Mouse (Mus musculus) colon, adult 2 months (tissue): ENCODE measurements around the gene Eno2. TPM values are rescaled to one million over a fixed set of nuclear protein-coding genes. Genes with fewer than 3 reads are reported as not detected.

Source experiments
- polyA plus RNA-seq: library from polyadenylated mRNA; depleted of rRNA; stranded (reverse); fragments of >200 nt; gene quantifications from 2 replicates; pipeline ENCODE4 v1.2.3, GENCODE M21; 2012; rRNA removed

The Eno2 gene
- polyA plus RNA-seq: 8.6 and 8.8 TPM in 2 replicates

DNA sequence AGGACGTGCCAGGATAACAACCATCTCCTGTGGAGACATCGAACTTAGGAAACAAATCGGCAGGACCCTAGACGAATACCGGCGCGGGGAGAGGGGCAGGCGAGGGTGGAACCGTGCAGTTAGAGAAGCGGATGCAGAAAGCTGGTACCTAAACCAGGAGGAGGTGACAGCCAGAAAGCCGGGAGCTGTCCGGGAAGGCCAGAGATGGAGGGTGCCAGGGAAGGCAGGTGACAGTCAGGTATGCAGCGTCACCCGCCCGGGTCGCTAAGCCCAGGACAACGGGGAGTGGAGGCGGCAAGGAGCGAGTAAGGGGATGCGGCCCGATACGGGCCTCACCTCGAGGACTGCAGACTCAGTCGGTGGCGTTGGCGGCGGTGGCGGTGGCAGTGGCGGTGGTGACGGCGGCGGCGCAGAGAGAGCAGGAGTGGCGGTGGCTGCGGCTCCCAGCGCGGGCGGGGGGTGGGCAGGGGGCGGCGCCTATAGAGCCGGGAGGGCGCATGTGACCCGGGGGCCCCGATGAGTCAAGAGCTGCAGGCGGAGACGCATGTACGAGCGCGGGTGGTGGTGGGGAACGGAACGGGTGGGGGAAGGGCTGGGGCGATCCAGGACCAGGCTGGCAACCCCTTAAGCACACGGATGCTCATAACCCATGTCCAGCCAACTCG lies at the start of gene Eno2:
Gene Eno2 (minus strand): TSS at position 573 of the 665 bp plus-strand sequence.

DNA sequence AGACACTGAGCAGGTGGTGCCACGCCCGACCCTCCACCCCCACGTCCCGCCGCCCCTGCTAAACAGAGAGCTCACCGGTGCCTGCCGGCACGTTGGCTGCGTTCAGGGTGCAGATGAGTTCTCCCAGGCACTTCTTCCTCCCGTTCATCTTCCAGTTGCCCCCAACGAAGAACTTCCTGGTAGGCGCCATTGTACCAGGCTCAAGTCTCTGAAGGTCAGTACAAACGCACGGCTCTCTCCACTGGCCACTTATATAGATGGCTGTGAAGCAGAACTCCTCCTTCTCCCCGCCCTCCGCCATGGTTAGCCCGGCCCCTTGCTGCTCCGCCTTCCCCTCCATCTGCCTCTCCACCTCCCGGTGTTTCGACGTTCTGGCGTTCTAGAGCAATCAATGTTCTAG lies 44.5 kb upstream of the Eno2 start, which contains the start of gene Tpi1:
Gene Tpi1 (minus strand): TSS at position 364 of the 400 bp plus-strand sequence.

DNA sequence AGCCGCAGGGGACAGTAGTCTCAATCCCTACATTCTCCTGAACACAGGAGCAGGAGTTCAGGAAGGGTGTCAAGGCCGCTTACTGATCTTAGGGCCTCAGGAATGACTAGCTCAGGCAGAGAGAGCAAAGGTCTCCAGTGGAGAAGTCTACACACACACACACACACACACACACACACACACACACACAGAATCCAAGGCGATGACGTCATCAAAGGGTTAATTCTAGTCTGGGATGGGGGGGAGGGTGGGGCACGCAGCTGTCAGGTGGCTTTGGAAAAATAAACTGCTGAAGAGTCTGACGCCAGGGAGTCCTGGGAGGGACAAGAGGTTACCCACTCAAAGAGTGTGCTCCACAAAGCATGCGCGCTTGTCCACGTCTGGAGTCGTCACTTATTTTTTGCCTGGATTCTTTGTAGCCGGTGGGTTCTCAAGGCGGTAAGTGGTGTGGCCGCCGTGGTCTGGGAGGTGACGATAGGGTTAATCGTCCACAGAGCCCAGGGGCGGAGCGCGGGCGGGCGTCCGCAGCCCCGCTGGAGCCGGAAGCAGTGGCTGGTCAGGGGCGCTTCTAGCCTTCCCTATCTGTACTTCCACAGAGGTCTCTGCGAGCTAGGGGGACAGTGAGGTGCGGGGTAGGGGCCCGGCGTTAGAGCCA lies 39.0 kb upstream of the Eno2 start, which contains the start of gene Spsb2:
Gene Spsb2 (plus strand): TSS at position 304 of the 655 bp plus-strand sequence.

DNA sequence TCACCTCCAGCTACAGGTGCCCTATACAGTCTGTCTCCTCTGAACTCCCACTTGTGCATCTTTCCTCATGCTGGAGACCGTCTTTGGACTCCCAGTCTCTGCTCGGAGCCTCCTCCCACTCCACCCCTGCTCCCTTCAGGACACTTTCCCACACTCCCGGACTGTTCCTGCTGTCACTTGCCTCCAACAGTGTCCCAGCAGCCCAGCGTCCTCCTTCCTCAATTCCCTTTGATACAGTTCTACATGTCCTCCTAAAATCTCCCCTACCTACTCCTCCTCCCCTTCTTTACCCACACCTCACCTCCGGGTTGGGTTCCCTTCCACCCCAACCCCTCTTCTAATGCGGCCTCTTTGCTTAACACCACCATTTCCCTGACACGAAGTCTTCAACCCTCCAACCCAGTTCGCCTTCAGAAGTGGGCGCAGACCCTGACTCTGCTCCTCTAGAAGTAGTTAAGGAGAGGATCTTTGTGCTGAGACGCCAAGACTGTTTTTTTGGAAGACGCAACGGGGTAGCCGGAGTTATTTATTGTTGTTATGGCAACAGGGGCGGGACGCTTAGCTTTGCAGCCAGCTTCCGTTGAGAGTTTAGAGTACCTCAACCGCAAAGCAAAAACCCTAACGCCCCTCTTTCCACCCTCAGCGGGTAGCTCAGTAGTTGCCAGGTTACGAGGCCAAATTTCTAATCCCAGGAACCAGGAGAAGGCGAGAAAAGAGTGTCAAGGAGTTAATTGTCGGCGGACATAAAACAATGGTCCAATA lies 9.9 kb upstream of the Eno2 start, which contains the start of gene Lrrc23:
Gene Lrrc23 (minus strand): TSS at position 506 of the 762 bp plus-strand sequence.

DNA sequence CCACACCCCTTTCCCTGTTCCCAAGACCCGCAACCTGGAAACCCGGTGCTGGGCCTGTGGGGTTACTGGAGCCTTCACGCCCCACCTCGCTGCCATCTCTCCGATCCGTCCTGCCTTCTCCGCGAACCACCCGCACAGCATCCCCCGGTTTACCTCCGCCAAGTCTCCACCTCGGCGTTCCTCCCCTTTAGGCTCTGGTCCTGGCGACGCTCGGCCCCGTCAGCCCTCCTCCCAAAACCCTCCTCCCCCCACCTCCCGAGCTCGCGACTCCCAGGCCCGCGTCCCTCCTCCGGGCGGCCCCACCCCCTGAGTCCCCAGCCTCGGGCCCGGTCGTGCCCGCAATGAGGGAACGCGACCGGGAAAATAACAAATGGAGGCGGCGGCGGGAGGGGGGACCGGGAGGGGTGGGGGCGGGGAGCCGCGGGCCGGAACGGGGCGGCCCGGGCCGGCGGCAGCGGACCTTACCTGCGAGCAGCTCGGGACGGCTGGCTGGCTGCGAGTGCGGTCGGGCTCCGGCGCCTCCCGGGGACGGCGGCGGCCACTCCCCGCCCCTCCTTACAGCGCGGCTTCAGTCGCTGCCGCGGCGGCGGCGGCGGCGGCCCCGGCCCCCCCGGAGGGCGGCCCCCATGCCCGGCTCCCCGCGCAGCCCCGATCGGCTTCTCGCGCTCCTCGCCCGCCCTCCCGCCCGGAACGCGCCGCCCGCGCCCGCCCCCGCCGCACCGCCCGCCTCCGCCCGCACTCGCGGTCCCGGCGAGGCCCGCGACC lies 13.5 kb downstream of the Eno2 start, which contains the start of the genes Gm45234 and Atn1:
Gene Gm45234 (minus strand): TSS at position 191 of the 765 bp plus-strand sequence.
Gene Atn1 (minus strand): TSS at position 694 of the 765 bp plus-strand sequence.

DNA sequence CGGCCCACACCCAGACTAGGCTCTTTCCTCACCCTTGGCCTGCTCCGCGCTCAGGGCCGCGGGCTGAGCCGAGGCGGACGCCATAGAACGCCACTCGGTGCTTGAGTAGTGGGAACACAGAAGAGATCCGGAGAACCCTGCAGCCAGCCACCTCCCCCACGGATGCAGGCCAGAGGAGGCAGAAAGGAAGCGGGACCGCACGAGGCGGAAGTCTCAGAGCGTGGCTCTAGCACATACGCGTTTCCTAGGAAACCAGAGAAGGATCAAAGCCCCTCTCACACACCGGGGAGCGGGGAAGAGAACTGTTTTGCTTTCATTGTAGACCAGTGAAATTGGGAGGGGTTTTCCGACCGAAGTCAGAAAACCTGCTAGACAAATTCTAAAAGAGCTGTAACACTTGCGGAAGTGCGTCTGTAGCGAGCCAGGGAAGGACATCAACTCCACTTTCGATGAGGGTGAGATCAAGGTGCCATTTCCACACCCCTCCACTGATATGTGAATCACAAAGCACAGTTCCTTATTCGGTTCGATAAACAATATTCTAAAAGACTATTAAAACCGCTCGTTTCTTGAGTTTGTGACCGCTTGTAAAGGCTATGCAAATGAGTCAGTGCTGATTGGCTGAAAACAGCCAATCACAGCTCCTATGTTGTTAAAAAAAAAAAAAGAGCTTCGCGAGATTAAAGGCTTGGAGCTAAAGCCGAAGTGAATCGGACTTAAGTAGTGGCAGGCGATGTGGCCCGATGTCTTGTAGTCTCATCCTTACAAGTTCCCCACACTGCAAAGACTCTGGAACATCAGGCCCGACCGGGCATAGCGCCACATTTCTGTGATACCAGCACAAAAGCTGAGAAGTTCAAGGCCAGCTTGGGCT lies 28.3 kb downstream of the Eno2 start, which contains the start of gene Grcc10:
Gene Grcc10 (minus strand): TSS at position 487 of the 874 bp plus-strand sequence.

DNA sequence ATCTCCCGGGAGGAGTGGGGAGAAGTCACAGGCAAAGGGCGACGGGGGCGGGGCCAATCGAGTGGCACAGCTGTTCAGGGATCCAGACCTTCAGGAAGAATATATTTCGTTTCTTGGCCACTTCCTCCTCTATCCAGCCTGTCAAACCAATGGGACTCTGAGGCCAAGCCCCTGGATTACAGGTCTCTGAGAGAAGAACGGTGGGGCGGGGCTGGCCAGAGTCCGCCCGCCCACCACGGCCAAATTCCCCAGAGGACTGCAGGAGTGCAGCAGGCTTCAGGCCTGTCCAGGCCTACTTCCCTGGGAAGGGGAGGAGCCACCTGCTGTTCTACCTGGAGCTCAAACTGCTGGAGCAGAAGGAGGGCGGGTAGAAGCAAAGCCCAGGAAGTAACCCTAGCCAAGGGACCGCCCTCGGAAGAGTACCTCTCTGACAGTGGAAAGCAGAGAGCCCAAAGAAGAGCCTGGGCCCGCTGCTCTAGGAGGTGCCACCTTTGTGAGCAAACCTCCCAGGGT lies 30.9 kb downstream of the Eno2 start, which contains the start of gene Ptpn6:
Gene Ptpn6 (minus strand): TSS at position 204 of the 513 bp plus-strand sequence.

DNA sequence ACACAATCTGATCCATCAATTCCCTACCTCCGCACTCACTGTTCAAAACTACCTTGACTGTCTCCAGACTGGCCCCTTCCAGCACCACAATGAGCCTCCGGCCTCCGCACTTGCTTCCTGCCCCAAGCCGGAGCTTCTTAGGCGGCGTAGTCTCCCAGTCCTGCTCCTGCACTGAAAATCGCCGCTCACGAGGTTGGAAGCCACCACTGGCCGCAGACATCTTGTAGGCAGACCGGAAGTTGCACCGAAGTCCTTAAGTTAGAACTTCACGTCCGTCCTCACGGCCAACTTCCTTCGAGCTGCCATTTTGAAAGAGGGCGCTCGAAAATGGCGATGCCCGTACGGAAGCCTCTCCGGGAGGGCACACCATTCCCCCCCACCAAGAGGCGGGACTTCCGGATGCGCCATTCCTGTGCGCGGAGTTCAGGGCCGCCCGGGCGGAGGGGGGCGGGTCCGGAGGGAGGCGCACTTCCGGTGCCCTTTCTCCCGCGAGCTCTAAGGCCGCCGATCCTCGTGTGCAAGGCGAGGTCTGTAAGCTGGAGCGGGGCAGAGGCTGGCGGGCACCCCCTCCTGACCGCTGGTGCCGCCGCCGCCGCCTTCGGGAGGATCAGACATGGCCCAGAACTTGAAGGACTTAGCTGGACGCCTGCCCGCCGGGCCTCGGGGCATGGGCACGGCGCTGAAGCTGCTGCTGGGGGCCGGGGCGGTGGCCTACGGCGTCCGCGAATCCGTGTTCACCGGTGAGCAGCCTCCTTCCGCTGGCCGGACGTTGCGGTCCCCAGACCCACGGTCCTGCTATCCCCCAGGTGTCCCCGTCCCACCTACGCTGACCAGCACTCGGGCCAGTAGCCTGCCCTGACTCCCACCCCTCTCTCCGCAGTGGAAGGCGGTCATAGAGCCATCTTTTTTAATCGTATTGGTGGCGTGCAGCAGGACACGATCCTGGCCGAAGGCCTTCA lies 57.4 kb downstream of the Eno2 start, which contains the start of the genes Emg1 and Phb2:
Gene Emg1 (minus strand): TSS at position 355 of the 959 bp plus-strand sequence.
Gene Phb2 (plus strand): TSS at position 513 of the 959 bp plus-strand sequence.

Other genes starting within 250 kb of the Eno2 start
- gene C1s1, start 227.3 kb downstream of the Eno2 start, polyA plus RNA-seq: 25.9 and 28.2 TPM in 2 replicates
- gene C1rb, start 199.4 kb downstream of the Eno2 start, polyA plus RNA-seq: not detected in 2 replicates
- gene C1s2, start 133.6 kb downstream of the Eno2 start, polyA plus RNA-seq: not detected in 2 replicates
- gene Lpcat3, start 106.6 kb downstream of the Eno2 start, polyA plus RNA-seq: 102 and 141 TPM in 2 replicates
- gene Emg1, start 57.5 kb downstream of the Eno2 start, polyA plus RNA-seq: 36.9 and 39.0 TPM in 2 replicates
- 151 and 193 TPM in 2 replicates for gene Phb2, start 57.3 kb downstream of the Eno2 start, polyA plus RNA-seq
- gene Ptpn6, start 31.0 kb downstream of the Eno2 start, polyA plus RNA-seq: 22.8 and 27.5 TPM in 2 replicates
- gene Grcc10, start 28.3 kb downstream of the Eno2 start, polyA plus RNA-seq: 180 and 222 TPM in 2 replicates
- not detected in 2 replicates for gene Gm45234, start 13.7 kb downstream of the Eno2 start, polyA plus RNA-seq
- gene Atn1, start 13.1 kb downstream of the Eno2 start, polyA plus RNA-seq: 52.2 and 59.6 TPM in 2 replicates
- 0.40 and 0.79 TPM in 2 replicates for gene Lrrc23, start 10.1 kb upstream of the Eno2 start, polyA plus RNA-seq
- gene Spsb2, start 39.0 kb upstream of the Eno2 start, polyA plus RNA-seq: 39.0 and 41.2 TPM in 2 replicates
- 442 and 514 TPM in 2 replicates for gene Tpi1, start 44.6 kb upstream of the Eno2 start, polyA plus RNA-seq
- 66.9 and 70.4 TPM in 2 replicates for gene Usp5, start 59.8 kb upstream of the Eno2 start, polyA plus RNA-seq
- gene Cdca3, start 59.9 kb upstream of the Eno2 start, polyA plus RNA-seq: 38.3 and 47.5 TPM in 2 replicates
- 0.21 and 0.29 TPM in 2 replicates for gene Gnb3, start 70.6 kb upstream of the Eno2 start, polyA plus RNA-seq
- 25.9 and 26.2 TPM in 2 replicates for gene P3h3, start 88.1 kb upstream of the Eno2 start, polyA plus RNA-seq
- 2.3 and 2.7 TPM in 2 replicates for gene Gpr162, start 94.3 kb upstream of the Eno2 start, polyA plus RNA-seq
- gene Cd4, start 118.5 kb upstream of the Eno2 start, polyA plus RNA-seq: 2.7 and 3.0 TPM in 2 replicates
- gene Lag3, start 142.0 kb upstream of the Eno2 start, polyA plus RNA-seq: 2.7 and 4.0 TPM in 2 replicates
- 894 and 1,886 TPM in 2 replicates for gene Ptms, start 150.4 kb upstream of the Eno2 start, polyA plus RNA-seq
- gene Mlf2, start 161.7 kb upstream of the Eno2 start, polyA plus RNA-seq: 357 and 413 TPM in 2 replicates
- gene Cops7a, start 195.9 kb upstream of the Eno2 start, polyA plus RNA-seq: 206 and 213 TPM in 2 replicates
- 8.4 and 8.6 TPM in 2 replicates for gene Pianp, start 227.0 kb upstream of the Eno2 start, polyA plus RNA-seq
- 59.4 and 64.6 TPM in 2 replicates for gene Zfp384, start 239.5 kb upstream of the Eno2 start, polyA plus RNA-seq